In the genomic region with DNA sequence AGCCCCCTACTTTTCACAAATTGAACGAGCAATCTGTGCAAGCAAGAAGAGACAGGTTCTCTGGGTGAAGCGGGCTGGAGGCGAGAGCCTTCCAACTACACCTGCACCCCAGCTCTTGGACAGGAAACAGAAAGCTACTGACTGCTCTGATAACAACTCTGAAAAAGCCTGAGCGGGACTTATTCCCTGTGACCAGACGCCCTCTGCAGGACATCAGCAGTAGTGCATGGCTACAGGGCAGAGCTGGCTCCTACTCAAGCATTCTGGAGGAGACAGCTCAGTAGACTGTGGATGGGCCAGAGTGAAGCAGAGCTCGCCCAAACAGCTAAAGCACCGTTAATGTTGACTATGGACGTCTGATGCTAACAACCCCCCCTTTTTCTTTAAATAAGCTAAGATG, we compare ENCODE assay signal across 8 mouse cellular contexts. TPM values are rescaled to one million over a fixed set of nuclear protein-coding genes. Genes with fewer than 3 reads are reported as not detected.
DNase-seq lines count a peak whose midpoint lies in the region; ATAC-seq and TF ChIP-seq lines count a peak whose summit lies in the region.

No protein-coding gene starts in this region.

- DNase-seq in forebrain, embryonic 10.5 days (ENCODE audit: extremely low spot score, low spot score): peak; percentile 85
- peak; percentile 96 to 97 for DNase-seq in cerebellum, postnatal 10 days
- peak; percentile 89 to 94 for DNase-seq in frontal cortex, postnatal 36 days (ENCODE audit: low spot score in 2 of 2)
- DNase-seq in hindbrain, postnatal 0 days (ENCODE audit: low spot score): peak; percentile 94
- DNase-seq in left cerebral cortex, adult 9 months (ENCODE audit: low spot score in 2 of 2): peak; percentile 36 to 94
- DNase-seq in midbrain, embryonic 14.5 days: peak; percentile 95
- DNase-seq in spleen, adult 18-20 months: peak; percentile 57 to 77

- 0 out of 2 replicates have a peak, but pooled peaks cover 4% of the 10 kb centered on the region for H3K9me3 ChIP-seq in forebrain, embryonic 10.5 days
- no peaks in the 10 kb centered on the region for H3K9me3 ChIP-seq in forebrain, embryonic 12.5 days
- no peaks in the 10 kb centered on the region for H3K9me3 ChIP-seq in hindbrain, postnatal 0 days (ENCODE audit: low read length)
- H3K9me3 ChIP-seq in midbrain, embryonic 14.5 days (ENCODE audit: control insufficient read depth, low read length): no peaks in the 10 kb centered on the region

- no peak overlapping the region for H3K4me3 ChIP-seq in forebrain, embryonic 10.5 days
- no peak overlapping the region for H3K4me3 ChIP-seq in forebrain, embryonic 12.5 days (replicated peaks)
- H3K4me3 ChIP-seq in hindbrain, postnatal 0 days (ENCODE audit: low read length): no peak overlapping the region
- H3K4me3 ChIP-seq in midbrain, embryonic 14.5 days (replicated peaks; ENCODE audit: low read depth, low read length): no peak overlapping the region

- WGBS in forebrain, embryonic 10.5 days: 25% methylated on average over 8 of the region's 8 CpGs
- 23% methylated on average over 8 of the region's 8 CpGs for WGBS in forebrain, embryonic 12.5 days
- 13% methylated on average over 8 of the region's 8 CpGs for WGBS in hindbrain, postnatal 0 days
- 32% methylated on average over 8 of the region's 8 CpGs for WGBS in midbrain, embryonic 14.5 days

- no peak overlapping the region for H3K9ac ChIP-seq in forebrain, embryonic 12.5 days
- no peak overlapping the region for H3K9ac ChIP-seq in hindbrain, postnatal 0 days (replicated peaks; ENCODE audit: low read length)
- H3K9ac ChIP-seq in midbrain, embryonic 14.5 days (replicated peaks; ENCODE audit: low read length): no peak overlapping the region

- peak; percentile 99 for TF ChIP-seq CTCF in hindbrain, postnatal 0 days (IDR thresholded peaks at IDR 0.05; ENCODE audit: low read depth)

- H3K36me3 ChIP-seq in forebrain, embryonic 10.5 days (replicated peaks): no peaks in the 10 kb centered on the region
- H3K36me3 ChIP-seq in forebrain, embryonic 12.5 days (replicated peaks): no peaks in the 10 kb centered on the region
- no peaks in the 10 kb centered on the region for H3K36me3 ChIP-seq in hindbrain, postnatal 0 days (ENCODE audit: insufficient read depth, low read length)
- H3K36me3 ChIP-seq in midbrain, embryonic 14.5 days (ENCODE audit: control insufficient read depth, insufficient read depth, low read length): no peaks in the 10 kb centered on the region

- peaks cover 6% of the 10 kb centered on the region; the same call in 1 of the 2 replicates for H3K27me3 ChIP-seq in forebrain, embryonic 10.5 days (ENCODE audit: poor library complexity, severe bottlenecking)
- H3K27me3 ChIP-seq in forebrain, embryonic 12.5 days: peaks cover 12% of the 10 kb centered on the region; the same call in 1 of the 2 replicates
- no peaks in the 10 kb centered on the region for H3K27me3 ChIP-seq in hindbrain, postnatal 0 days (ENCODE audit: insufficient read depth, low read length)
- no peaks in the 10 kb centered on the region for H3K27me3 ChIP-seq in midbrain, embryonic 14.5 days (ENCODE audit: control insufficient read depth, insufficient read depth, low read length)

- no peak overlapping the region for H3K27ac ChIP-seq in forebrain, embryonic 10.5 days
- H3K27ac ChIP-seq in forebrain, embryonic 12.5 days: no peak overlapping the region
- H3K27ac ChIP-seq in hindbrain, postnatal 0 days: no peak overlapping the region
- no peak overlapping the region for H3K27ac ChIP-seq in midbrain, embryonic 14.5 days (replicated peaks; ENCODE audit: low read depth, low read length)

- peaks cover 19% of the 10 kb centered on the region for H3K4me1 ChIP-seq in forebrain, embryonic 10.5 days
- peaks cover 18% of the 10 kb centered on the region for H3K4me1 ChIP-seq in forebrain, embryonic 12.5 days
- no peaks in the 10 kb centered on the region for H3K4me1 ChIP-seq in hindbrain, postnatal 0 days (ENCODE audit: insufficient read depth, low read length)
- H3K4me1 ChIP-seq in midbrain, embryonic 14.5 days (ENCODE audit: control insufficient read depth, insufficient read depth, low read length): peaks cover 6% of the 10 kb centered on the region; the same call in 1 of the 2 replicates

- no peak overlapping the region for H3K4me2 ChIP-seq in forebrain, embryonic 12.5 days
- H3K4me2 ChIP-seq in hindbrain, postnatal 0 days (ENCODE audit: low read depth, low read length): no peak overlapping the region
- no peak overlapping the region for H3K4me2 ChIP-seq in midbrain, embryonic 14.5 days (ENCODE audit: low read length)

- no peak for ATAC-seq in forebrain, embryonic 12.5 days (ENCODE audit: low FRiP score)
- ATAC-seq in hindbrain, postnatal 0 days: peak; percentile 68
- no peak; the same call in 1 of the 2 replicates for ATAC-seq in midbrain, embryonic 14.5 days (ENCODE audit: low FRiP score, low TSS enrichment)

RNA-seq across cellular contexts. Expression of a gene that starts 10.2 kb away (rescaled TPM):
- polyA plus RNA-seq in forebrain, embryonic 10.5 days (2016; fragmentation: Nextera tagmentation; extraction: Ambion mirVana): 2.7 and 3.7 TPM in 2 replicates
- polyA plus RNA-seq in forebrain, embryonic 12.5 days (2016; fragmentation: Nextera tagmentation; extraction: Ambion mirVana): 0.47 and 1.0 TPM in 2 replicates
- total RNA-seq in hindbrain, postnatal 0 days (2014; rRNA removed): 20.6 and 24.1 TPM in 2 replicates
- polyA plus RNA-seq in hindbrain, postnatal 0 days (2015; fragmentation: Nextera tagmentation; extraction: Ambion mirVana): 10.6 and 12.0 TPM in 2 replicates
- 2.3 and 3.4 TPM in 2 replicates for polyA plus RNA-seq in midbrain, embryonic 14.5 days (2014; fragmentation: Nextera tagmentation; extraction: Ambion mirVana)

RNA-seq across cellular contexts. Expression of a gene that starts 23.4 kb away (rescaled TPM):
- 1.5 and 1.6 TPM in 2 replicates for polyA plus RNA-seq in forebrain, embryonic 10.5 days (2016; fragmentation: Nextera tagmentation; extraction: Ambion mirVana)
- polyA plus RNA-seq in forebrain, embryonic 12.5 days (2016; fragmentation: Nextera tagmentation; extraction: Ambion mirVana): 0.26 and 0.87 TPM in 2 replicates
- 0.26 and 0.29 TPM in 2 replicates for total RNA-seq in hindbrain, postnatal 0 days (2014; rRNA removed)
- 0.66 and 0.98 TPM in 2 replicates for polyA plus RNA-seq in hindbrain, postnatal 0 days (2015; fragmentation: Nextera tagmentation; extraction: Ambion mirVana)
- 0.08 and 0.11 TPM in 2 replicates for polyA plus RNA-seq in midbrain, embryonic 14.5 days (2014; fragmentation: Nextera tagmentation; extraction: Ambion mirVana)

RNA-seq across cellular contexts. Expression of a gene that starts 40.9 kb away (rescaled TPM):
- 0.10 and 0.11 TPM in 2 replicates for polyA plus RNA-seq in forebrain, embryonic 10.5 days (2016; fragmentation: Nextera tagmentation; extraction: Ambion mirVana)
- polyA plus RNA-seq in forebrain, embryonic 12.5 days (2016; fragmentation: Nextera tagmentation; extraction: Ambion mirVana): 0.06 and 0.08 TPM in 2 replicates
- total RNA-seq in hindbrain, postnatal 0 days (2014; rRNA removed): 0.11 and 0.73 TPM in 2 replicates
- polyA plus RNA-seq in hindbrain, postnatal 0 days (2015; fragmentation: Nextera tagmentation; extraction: Ambion mirVana): 0.19 and 0.21 TPM in 2 replicates
- 0.15 and 0.55 TPM in 2 replicates for polyA plus RNA-seq in midbrain, embryonic 14.5 days (2014; fragmentation: Nextera tagmentation; extraction: Ambion mirVana)
